Mouse (Mus musculus) liver, embryonic 13.5 days (tissue): ENCODE measurements around the gene Gpa33. TPM values are rescaled to one million over a fixed set of nuclear protein-coding genes. Genes with fewer than 3 reads are reported as not detected.

Experiments used
- ATAC-seq: fragments of 200-750 bp; cut with Nextera tagmentation; 2 replicates; pipeline ENCODE4 v1.8.0; 2017; ENCODE audit warnings: low read depth, mild to moderate bottlenecking, moderate number of reproducible peaks, moderate library complexity
- DNase-seq: peaks from one replicate; pipeline ENCODE4 v3.0.0; 2022
- H3K27ac ChIP-seq: fragments of 300-500 bp; sonication (generic); 2 replicates; pipeline ENCODE4 v1.5.1; 2015; ENCODE audit warnings: moderate library complexity, mild to moderate bottlenecking, inconsistent platforms
- H3K27me3 ChIP-seq: fragments of 300-500 bp; sonication (generic); 2 replicates; pipeline ENCODE4 v1.6.1; 2015; ENCODE audit warnings: mild to moderate bottlenecking, inconsistent platforms
- H3K36me3 ChIP-seq: fragments of 300-500 bp; sonication (generic); 2 replicates; pipeline ENCODE4 v1.6.1; 2015; ENCODE audit warnings: mild to moderate bottlenecking, inconsistent platforms
- H3K4me1 ChIP-seq: fragments of 300-500 bp; sonication (generic); replicated peaks from 2 replicates; pipeline ENCODE4 v1.6.1; 2015; ENCODE audit warnings: inconsistent platforms
- H3K4me2 ChIP-seq: fragments of 300-500 bp; sonication (generic); 2 replicates; pipeline ENCODE4 v1.6.1; 2015; ENCODE audit warnings: inconsistent platforms, mild to moderate bottlenecking, moderate library complexity
- H3K4me3 ChIP-seq: fragments of 300-500 bp; sonication (generic); replicated peaks from 2 replicates; pipeline ENCODE4 v1.5.1; 2015; ENCODE audit warnings: mild to moderate bottlenecking, inconsistent platforms
- H3K9ac ChIP-seq: fragments of 300-500 bp; sonication (generic); 2 replicates; pipeline ENCODE4 v1.6.1; 2015; ENCODE audit warnings: mild to moderate bottlenecking, inconsistent platforms
- H3K9me3 ChIP-seq: fragments of 300-500 bp; sonication (generic); replicated peaks from 2 replicates; pipeline ENCODE4 v1.6.1; 2016; ENCODE audit warnings: inconsistent platforms
- WGBS: fragments of 180-500 bp; shearing (Covaris S2); methylation state at CpG from one replicate; pipeline ENCODE4 v1.1.7; 2015; ENCODE audit not compliant: insufficient replicate concordance; 5-methylcytosine and 5-hydroxymethylcytosine counted together
- polyA plus RNA-seq: library from polyadenylated mRNA; unstranded; fragments of >200 nt; fragmentation: Nextera tagmentation; extraction: Ambion mirVana; gene quantifications from 2 replicates; pipeline ENCODE4 v1.2.1, GENCODE M21; 2015

Gpa33 gene
- 0.17 TPM in 1 of 2 replicates, not detected in the other for polyA plus RNA-seq

DNA sequence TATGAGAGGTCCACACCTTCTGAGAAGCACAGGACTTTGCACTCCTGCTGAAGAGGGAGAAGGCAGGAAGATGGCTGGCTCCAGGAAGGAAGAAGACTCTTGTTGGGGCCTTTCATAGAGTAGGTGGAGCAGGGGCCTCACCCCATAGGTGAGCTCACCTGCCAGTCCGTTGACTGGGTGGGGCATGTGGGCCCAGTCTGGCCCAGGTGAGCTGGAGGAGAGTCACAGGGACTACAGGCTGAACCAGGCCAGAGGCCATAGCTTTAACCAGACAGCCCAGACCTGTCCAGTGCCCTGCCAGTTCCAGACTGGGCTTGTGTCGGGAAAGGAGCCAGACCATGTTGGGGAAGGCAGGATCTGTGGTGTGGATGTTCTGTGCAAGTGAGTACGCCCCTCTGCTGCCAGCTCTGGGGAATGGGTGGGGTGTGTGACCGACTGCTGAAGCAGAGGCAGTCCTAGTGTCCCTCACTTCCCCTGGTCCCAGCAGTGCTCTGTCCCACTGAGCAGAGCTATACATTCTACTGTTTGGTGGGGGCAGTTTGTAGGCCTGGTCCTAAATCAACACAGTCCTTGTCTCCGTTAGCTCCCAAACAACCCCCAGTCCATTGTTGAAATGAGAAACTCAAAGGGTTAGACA is at the start of gene Gpa33:
TSS of gene Gpa33 (plus strand) at position 15 of the 637 bp plus-strand sequence.
- no peak within 1 kb of the TSS for H3K4me2 ChIP-seq

DNA sequence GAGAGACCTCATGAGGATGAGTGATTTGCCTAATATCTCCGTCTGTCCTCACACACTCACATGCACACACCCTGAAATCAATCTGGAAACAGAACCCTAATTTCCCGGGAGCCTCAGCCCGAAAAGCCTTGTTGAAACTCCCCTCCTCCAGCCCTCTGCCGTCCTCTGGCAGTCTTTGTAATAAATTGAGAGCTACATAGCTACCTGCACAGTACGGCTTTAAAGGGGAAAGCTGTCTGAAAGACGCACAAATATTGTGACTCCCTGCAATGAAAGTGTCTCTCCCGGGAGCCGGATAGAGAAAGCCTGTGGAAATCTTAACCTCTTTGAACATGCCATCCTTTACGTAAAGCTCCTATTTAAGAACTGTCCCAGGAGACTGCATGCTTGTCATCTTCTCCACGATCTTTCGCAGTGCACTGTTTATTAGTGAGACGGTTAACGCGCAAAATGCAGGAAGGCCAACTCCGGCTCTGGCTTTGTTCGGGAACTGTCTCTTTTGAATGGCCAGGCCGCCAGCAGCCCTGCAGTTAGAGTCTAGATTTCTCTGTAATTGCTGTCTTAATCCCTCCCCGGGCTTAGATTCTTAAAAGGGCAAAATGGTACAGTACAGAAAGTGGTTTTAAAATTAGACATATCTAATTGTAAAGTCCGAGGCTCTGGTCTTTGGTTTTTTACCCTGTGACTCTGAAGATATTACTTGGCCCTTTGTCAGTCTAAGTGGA is 41.4 kb upstream of the Gpa33 start:
- Histone ChIP-seq H3K9me3 (no peaks in the 10 kb centered on the region), H3K27ac (no peak overlapping the region), H3K4me3 (no peak overlapping the region), H3K4me2 (no peak overlapping the region), H3K36me3 (no peaks in the 10 kb centered on the region), H3K4me1 (no peaks in the 10 kb centered on the region), H3K27me3 (no peaks in the 10 kb centered on the region), H3K9ac (no peak overlapping the region)
- 79% methylated on average over 19 of the region's 19 CpGs for WGBS
- DNase-seq (no peak), ATAC-seq (no peak)

More for the DNA sequence above, at the start of gene Gpa33:
- no peaks in the 10 kb centered on the region for H3K36me3 ChIP-seq
- H3K27me3 ChIP-seq, result no peaks in the 10 kb centered on the region
- no peak within 1 kb of the TSS for H3K4me3 ChIP-seq
- peaks cover 14% of the 10 kb centered on the region for H3K4me1 ChIP-seq
- DNase-seq (no peak), ATAC-seq (no peak)
- no peak within 1 kb of the TSS for H3K27ac ChIP-seq
- H3K9ac ChIP-seq, result no peak within 1 kb of the TSS
- 56% methylated on average over 5 of the region's 5 CpGs for WGBS
- H3K9me3 ChIP-seq, result no peaks in the 10 kb centered on the region

DNA sequence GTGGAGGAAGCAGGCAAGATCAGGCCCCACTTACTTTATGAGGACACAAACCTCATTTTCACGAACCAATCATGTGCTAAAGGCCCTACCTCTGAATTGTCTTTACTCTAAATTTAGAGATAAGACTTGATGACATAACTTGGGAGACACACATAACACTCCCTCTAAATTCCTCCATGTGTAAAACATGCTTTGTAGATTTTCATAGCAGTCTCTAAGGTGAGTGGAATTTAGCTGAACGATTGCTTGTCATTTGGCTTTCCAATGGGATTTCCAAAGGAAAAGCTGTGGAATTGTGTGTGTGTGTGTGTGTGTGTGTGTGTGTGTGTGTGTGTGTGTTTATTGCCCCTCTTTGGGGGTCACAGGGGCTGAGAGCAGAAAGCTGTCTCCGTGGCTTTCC is 40.7 kb upstream of the Gpa33 start:
- Histone ChIP-seq H3K27ac (no peak overlapping the region), H3K36me3 (no peaks in the 10 kb centered on the region), H3K4me1 (no peaks in the 10 kb centered on the region), H3K4me3 (no peak overlapping the region), H3K9me3 (no peaks in the 10 kb centered on the region), H3K4me2 (no peak overlapping the region), H3K9ac (no peak overlapping the region), H3K27me3 (no peaks in the 10 kb centered on the region)
- no peak for DNase-seq
- WGBS, result 47% methylated on average over 3 of the region's 3 CpGs
- ATAC-seq, result no peak

DNA sequence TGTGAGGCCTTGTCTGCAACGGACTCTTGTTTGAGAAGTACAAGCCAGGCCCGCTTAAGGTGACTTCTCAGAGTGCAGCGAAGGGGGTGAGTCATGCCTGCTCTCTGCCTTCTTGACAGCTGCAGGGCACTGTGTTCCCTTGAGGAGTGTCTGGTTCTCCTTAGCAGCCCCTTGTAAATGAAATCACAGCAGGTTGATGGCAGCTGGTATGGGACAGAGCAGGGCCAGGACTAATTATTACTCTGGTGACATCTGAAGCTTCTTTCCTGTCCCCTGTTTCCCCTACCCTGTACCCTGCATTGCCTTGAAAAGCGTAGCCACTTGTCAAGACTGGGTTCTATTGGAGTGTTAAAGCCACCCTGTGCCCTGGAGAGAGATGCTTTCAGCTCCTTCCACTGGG is 40.3 kb upstream of the Gpa33 start:
- 47% methylated on average over 4 of the region's 4 CpGs for WGBS
- no peak overlapping the region for H3K4me2 ChIP-seq
- H3K4me3 ChIP-seq, result no peak overlapping the region
- H3K9me3 ChIP-seq, result no peaks in the 10 kb centered on the region
- no peak overlapping the region for H3K9ac ChIP-seq
- H3K36me3 ChIP-seq, result no peaks in the 10 kb centered on the region
- no peak overlapping the region for H3K27ac ChIP-seq
- H3K27me3 ChIP-seq, result no peaks in the 10 kb centered on the region
- no peak for DNase-seq
- no peak for ATAC-seq
- no peaks in the 10 kb centered on the region for H3K4me1 ChIP-seq

DNA sequence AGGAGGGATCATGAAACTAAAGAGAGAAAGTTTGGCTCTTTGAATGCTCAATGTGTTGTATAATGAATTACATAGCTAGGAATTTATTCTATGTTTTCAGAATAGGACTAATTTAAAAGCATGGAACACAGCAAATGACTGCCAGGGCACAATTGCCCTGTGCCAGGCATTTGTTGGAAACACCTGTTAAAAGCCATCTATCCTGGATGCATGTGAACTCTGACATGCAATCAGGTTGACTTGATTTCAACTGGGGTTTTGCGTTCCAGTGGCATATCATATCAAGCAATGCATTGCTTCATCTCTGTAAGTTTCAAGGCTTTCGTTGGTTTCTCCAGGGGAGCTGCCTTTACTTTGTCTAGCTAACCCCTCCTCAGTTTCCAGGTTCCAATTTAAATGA is 39.7 kb upstream of the Gpa33 start:
- Histone ChIP-seq H3K4me3 (no peak overlapping the region), H3K9me3 (no peaks in the 10 kb centered on the region), H3K4me2 (no peak overlapping the region), H3K27ac (no peak overlapping the region), H3K36me3 (no peaks in the 10 kb centered on the region), H3K27me3 (no peaks in the 10 kb centered on the region), H3K4me1 (no peaks in the 10 kb centered on the region), H3K9ac (no peak overlapping the region)
- DNase-seq, result no peak
- 67% methylated on average over 2 of the region's 2 CpGs for WGBS
- ATAC-seq, result no peak

DNA sequence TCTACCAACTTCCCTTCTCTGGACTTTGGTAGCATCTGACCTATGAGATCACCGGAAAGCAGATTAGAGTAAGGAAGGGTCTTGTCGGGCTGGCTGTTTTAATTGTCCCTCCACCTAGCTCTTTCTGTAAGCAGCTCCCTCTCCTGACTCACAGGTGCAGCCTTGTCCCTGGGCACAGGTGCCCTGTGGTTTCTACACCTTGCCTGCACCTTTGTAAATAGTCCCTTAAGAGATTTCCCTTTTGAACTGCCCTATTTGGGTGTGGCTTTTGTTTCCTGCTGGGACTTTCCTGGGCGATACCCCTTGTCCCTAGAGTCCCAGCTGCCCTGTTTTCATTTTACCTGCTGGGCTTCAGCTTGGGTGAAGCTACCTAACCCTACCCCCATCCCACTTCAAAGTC is 35.6 kb upstream of the Gpa33 start:
- Histone ChIP-seq H3K4me2 (no peak overlapping the region), H3K27me3 (no peaks in the 10 kb centered on the region), H3K4me1 (no peaks in the 10 kb centered on the region), H3K9me3 (no peaks in the 10 kb centered on the region), H3K9ac (no peak overlapping the region), H3K4me3 (no peak overlapping the region), H3K27ac (no peak overlapping the region), H3K36me3 (no peaks in the 10 kb centered on the region)
- no peak for ATAC-seq
- WGBS, result 70% methylated on average over 3 of the region's 3 CpGs
- no peak for DNase-seq

DNA sequence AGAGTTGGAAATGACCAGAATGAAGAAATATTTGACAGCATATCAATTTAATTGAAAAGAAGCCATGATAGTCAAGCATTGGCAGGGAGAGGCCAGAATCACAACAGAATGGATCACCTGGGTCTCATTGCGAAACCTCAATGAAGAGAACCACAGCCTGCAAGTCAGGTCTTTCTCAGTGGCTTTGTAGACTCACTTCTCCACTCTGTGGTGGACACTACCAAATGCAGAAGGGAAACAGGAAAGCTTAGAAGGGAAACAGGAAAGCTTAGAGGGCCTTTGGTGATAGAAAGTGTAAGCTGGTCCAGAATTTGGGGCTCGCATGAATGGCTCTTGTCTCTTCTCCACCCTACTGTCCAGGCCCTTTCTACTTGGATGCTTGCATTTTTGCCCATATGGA is 31.9 kb upstream of the Gpa33 start:
- H3K27ac ChIP-seq, result no peak overlapping the region
- H3K4me2 ChIP-seq, result no peak overlapping the region
- H3K4me3 ChIP-seq, result no peak overlapping the region
- no peaks in the 10 kb centered on the region for H3K27me3 ChIP-seq
- ATAC-seq (no peak), DNase-seq (no peak)
- 76% methylated on average over 2 of the region's 2 CpGs for WGBS
- no peaks in the 10 kb centered on the region for H3K36me3 ChIP-seq
- no peaks in the 10 kb centered on the region for H3K9me3 ChIP-seq
- H3K4me1 ChIP-seq, result no peaks in the 10 kb centered on the region
- H3K9ac ChIP-seq, result no peak overlapping the region

DNA sequence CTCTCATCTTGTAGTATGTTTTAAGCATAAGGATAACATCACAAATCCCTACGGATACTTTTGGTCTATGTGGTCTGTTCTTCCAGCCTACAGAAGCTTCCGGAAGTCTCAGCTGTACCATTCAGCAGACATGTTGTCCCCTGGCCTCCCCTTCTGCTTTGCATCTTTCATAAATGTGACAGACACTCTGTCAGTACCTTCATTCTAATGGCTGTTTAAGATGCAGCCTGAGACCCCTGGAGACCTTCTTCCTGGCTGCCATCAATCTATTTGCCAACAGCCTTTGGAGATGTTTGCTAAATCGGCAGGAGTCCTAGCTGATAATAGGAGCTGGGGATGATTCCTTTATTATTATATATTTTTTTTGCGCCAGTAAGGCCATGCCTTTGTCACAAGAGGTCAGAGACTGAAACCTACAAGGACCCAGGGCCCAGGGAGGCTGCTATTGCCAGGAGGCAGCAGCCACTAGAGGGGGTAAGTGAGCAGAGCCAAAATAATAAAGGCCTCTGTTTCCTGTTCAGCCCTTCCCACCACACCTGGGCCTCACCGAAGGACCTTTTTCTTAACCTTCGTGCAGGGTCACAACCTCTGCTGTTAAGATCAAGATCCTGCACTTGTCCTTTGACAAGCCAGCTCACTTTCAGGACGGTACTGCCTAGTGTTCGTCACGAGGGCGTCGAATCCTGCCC is 27.0 kb upstream of the Gpa33 start:
- ATAC-seq (no peak), DNase-seq (no peak)
- Histone ChIP-seq H3K27me3 (no peaks in the 10 kb centered on the region), H3K9me3 (no peaks in the 10 kb centered on the region), H3K4me3 (no peak overlapping the region), H3K36me3 (no peaks in the 10 kb centered on the region), H3K4me2 (no peak overlapping the region), H3K27ac (no peak overlapping the region), H3K4me1 (peaks cover 23% of the 10 kb centered on the region), H3K9ac (no peak overlapping the region)
- 60% methylated on average over 11 of the region's 11 CpGs for WGBS

DNA sequence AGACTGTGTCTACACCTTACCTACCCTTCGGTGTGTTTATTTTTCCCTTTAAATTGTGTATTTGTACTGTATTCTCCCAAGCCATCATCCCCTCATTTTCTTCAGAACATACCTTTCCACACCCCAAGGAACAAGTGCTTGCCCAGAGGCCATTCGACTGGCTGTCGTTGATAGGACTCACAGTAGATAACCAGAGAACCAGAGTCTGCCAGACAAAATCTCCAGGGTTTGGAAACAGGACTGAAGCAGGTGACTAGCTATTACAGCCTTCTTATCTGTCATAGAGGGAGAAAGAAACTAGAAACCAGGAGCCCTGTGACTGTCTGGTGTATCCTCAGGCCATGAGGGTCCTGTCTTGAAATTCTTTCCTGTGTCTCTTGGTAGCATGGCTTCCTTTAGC is 25.2 kb upstream of the Gpa33 start:
- Histone ChIP-seq H3K27me3 (no peaks in the 10 kb centered on the region), H3K4me2 (no peak overlapping the region), H3K4me1 (peaks cover 23% of the 10 kb centered on the region), H3K9me3 (no peaks in the 10 kb centered on the region), H3K4me3 (no peak overlapping the region), H3K27ac (no peak overlapping the region), H3K36me3 (no peaks in the 10 kb centered on the region), H3K9ac (no peak overlapping the region)
- ATAC-seq (peak; percentile 78), DNase-seq (peak; percentile 9)
- WGBS, result 43% methylated on average over 3 of the region's 3 CpGs

DNA sequence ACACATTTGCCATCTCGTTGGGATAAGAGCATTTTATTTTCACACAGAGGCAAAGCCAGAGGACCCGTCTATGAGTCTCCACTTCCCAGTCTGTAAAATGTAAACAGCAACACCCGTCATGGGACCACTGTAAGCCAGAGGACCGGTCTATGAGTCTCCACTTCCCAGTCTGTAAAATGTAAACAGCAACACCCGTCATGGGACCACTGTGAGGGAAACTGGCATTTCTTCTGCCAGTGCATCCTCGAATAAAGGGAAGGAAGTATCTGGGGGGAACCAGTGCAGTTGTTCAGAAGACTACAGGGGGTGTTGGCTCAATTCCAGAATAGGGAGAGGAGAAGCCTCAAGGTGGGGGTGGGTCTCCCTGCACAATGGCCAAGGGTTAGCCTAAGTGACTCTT is 24.6 kb upstream of the Gpa33 start:
- Histone ChIP-seq H3K4me1 (peaks cover 25% of the 10 kb centered on the region), H3K27ac (no peak overlapping the region), H3K4me3 (no peak overlapping the region), H3K9ac (no peak overlapping the region), H3K4me2 (no peak overlapping the region), H3K36me3 (no peaks in the 10 kb centered on the region), H3K9me3 (no peaks in the 10 kb centered on the region), H3K27me3 (no peaks in the 10 kb centered on the region)
- WGBS, result 46% methylated on average over 6 of the region's 6 CpGs
- ATAC-seq, result no peak
- no peak for DNase-seq

DNA sequence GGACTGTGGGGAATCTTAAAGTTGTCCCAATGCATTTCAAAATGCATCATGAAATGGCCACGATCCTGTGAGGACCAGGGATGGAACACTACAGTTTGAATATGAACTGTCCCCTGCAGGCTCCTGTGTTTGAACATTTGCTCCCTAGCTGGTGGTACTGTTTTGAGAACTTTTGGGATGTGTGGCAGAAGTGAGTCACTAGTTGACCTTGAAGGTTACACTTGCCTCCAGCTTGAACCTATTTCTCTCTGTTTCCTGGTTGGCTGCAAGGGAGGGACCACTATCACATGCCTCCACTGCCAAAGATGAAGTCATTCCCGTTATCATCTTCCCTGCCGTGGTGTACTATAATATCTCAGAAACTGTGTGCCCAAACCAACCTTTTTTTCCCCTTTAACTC is 15.1 kb upstream of the Gpa33 start:
- DNase-seq (no peak), ATAC-seq (no peak)
- no peak overlapping the region for H3K4me3 ChIP-seq
- no peaks in the 10 kb centered on the region for H3K9me3 ChIP-seq
- no peaks in the 10 kb centered on the region for H3K27me3 ChIP-seq
- H3K4me2 ChIP-seq, result no peak overlapping the region
- no peak overlapping the region for H3K27ac ChIP-seq
- WGBS, result 55% methylated on average over 3 of the region's 3 CpGs
- no peaks in the 10 kb centered on the region for H3K36me3 ChIP-seq
- H3K4me1 ChIP-seq, result peaks cover 6% of the 10 kb centered on the region; the same call in 1 of the 2 replicates
- no peak overlapping the region for H3K9ac ChIP-seq
